Mouse (Mus musculus) lung, embryonic 14.5 days (tissue): ENCODE results near the gene Ift43. TPM values are rescaled to one million over a fixed set of nuclear protein-coding genes. Genes with fewer than 3 reads are reported as not detected.

ENCODE experiments used
- ATAC-seq: fragments of 200-750 bp; cut with Nextera tagmentation; 2 replicates; pipeline ENCODE4 v1.8.0; 2017; ENCODE audit warnings: mild to moderate bottlenecking, moderate TSS enrichment, moderate library complexity; ENCODE audit not compliant: insufficient read depth
- DNase-seq: peaks from one replicate; pipeline ENCODE4 v3.0.0-alpha.2; 2015
- H3K27ac ChIP-seq: fragments of 300-500 bp; sonication (generic); 2 replicates; pipeline ENCODE4 v1.5.1; 2014; ENCODE audit warnings: low read depth, mild to moderate bottlenecking, moderate library complexity
- H3K27me3 ChIP-seq: fragments of 300-500 bp; sonication (generic); 2 replicates; pipeline ENCODE4 v1.6.1; 2014; ENCODE audit warnings: low read length, control low read depth; ENCODE audit not compliant: insufficient read depth
- H3K36me3 ChIP-seq: fragments of 300-500 bp; sonication (generic); 2 replicates; pipeline ENCODE4 v1.6.1; 2014; ENCODE audit warnings: control low read depth; ENCODE audit not compliant: insufficient read depth
- H3K4me1 ChIP-seq: fragments of 300-500 bp; sonication (generic); 2 replicates; pipeline ENCODE4 v1.6.1; 2014; ENCODE audit warnings: antibody characterized with exemption, control low read depth; ENCODE audit not compliant: insufficient read depth
- H3K4me2 ChIP-seq: fragments of 300-500 bp; sonication (generic); 2 replicates; pipeline ENCODE4 v1.6.1; 2014; ENCODE audit warnings: mild to moderate bottlenecking
- H3K4me3 ChIP-seq: fragments of 300-500 bp; sonication (generic); 2 replicates; pipeline ENCODE4 v1.5.1; 2014; ENCODE audit warnings: low read depth, low read length
- H3K9ac ChIP-seq: fragments of 300-500 bp; sonication (generic); 2 replicates; pipeline ENCODE4 v1.6.1; 2014
- H3K9me3 ChIP-seq: fragments of 300-500 bp; sonication (generic); 2 replicates; pipeline ENCODE4 v1.6.1; 2016; ENCODE audit warnings: low read depth, low read length, control low read depth
- CTCF ChIP-seq: IDR thresholded peaks from 2 replicates; pipeline ENCODE4 v1.5.1; 2016; ENCODE audit warnings: antibody characterized with exemption, low read depth
- WGBS: fragments of 180-500 bp; shearing (Covaris S2); extraction: QIAGEN DNeasy Blood & Tissue Kit; methylation state at CpG from one replicate; pipeline ENCODE4 v1.1.7; 2014; 5-methylcytosine and 5-hydroxymethylcytosine counted together
- polyA plus RNA-seq: library from polyadenylated mRNA; unstranded; fragments of >200 nt; fragmentation: Nextera tagmentation; extraction: Ambion mirVana; gene quantifications from 2 replicates; pipeline ENCODE4 v1.2.1, GENCODE M21; 2014

Gene Ift43
- polyA plus RNA-seq, 1 experiment from 2014 or later = 88.3 TPM

- no peak overlapping the region for H3K4me2 ChIP-seq
- peaks cover 2% of the 10 kb centered on the region; the same call in 1 of the 2 replicates for H3K36me3 ChIP-seq
- no peaks in the 10 kb centered on the region for H3K27me3 ChIP-seq
- 22% methylated on average over 8 of the region's 8 CpGs for WGBS
- ATAC-seq = peak; percentile 14; the same call in 1 of the 2 replicates
- no peak for TF ChIP-seq CTCF
- peaks cover 17% of the 10 kb centered on the region for H3K4me1 ChIP-seq
- H3K27ac ChIP-seq = peak overlapping the region; percentile 71
- no peaks in the 10 kb centered on the region for H3K9me3 ChIP-seq
- no peak overlapping the region for H3K4me3 ChIP-seq
- H3K9ac ChIP-seq = no peak overlapping the region
- DNase-seq = no peak
These were observed 21.5 kb downstream of the Ift43 start for GRCm38 (mm10) chr12:86103852-86104251.

DNA sequence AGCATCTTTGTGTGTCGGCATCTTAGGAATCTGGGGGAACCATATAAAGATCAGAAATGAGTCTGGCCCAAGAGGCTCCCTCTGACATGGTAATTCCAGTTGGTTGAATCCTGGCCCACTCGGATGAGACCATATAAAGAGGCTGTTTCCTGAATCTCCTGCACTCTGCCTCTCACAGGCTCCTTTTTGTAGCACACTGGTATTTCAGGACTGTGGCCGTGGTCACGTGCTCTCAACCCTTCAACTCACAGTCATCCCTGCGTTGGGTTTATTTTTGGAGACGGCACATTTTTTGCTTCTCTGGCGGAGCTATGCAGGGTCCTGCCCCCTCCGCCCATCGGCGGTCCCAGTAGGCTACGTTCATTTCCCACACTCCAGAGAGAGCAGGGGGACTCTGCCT lies 22.0 kb downstream of the Ift43 start:
- no peak overlapping the region for H3K4me2 ChIP-seq
- peak; percentile 73 for DNase-seq
- H3K9me3 ChIP-seq = no peaks in the 10 kb centered on the region
- H3K27me3 ChIP-seq = no peaks in the 10 kb centered on the region
- H3K36me3 ChIP-seq = peaks cover 2% of the 10 kb centered on the region; the same call in 1 of the 2 replicates
- H3K4me3 ChIP-seq = no peak overlapping the region
- peak overlapping the region; percentile 71; the same call in 1 of the 2 replicates for H3K27ac ChIP-seq
- TF ChIP-seq CTCF = no peak
- H3K4me1 ChIP-seq = peaks cover 17% of the 10 kb centered on the region
- 20% methylated on average over 11 of the region's 11 CpGs for WGBS
- no peak overlapping the region for H3K9ac ChIP-seq
- peak; percentile 76 for ATAC-seq

GRCm38 (mm10) chr12:86105546-86105945 lies 23.2 kb downstream of the Ift43 start:
- Histone ChIP-seq H3K4me1 (peaks cover 17% of the 10 kb centered on the region), H3K27ac (no peak overlapping the region)
- no peak for DNase-seq

DNA sequence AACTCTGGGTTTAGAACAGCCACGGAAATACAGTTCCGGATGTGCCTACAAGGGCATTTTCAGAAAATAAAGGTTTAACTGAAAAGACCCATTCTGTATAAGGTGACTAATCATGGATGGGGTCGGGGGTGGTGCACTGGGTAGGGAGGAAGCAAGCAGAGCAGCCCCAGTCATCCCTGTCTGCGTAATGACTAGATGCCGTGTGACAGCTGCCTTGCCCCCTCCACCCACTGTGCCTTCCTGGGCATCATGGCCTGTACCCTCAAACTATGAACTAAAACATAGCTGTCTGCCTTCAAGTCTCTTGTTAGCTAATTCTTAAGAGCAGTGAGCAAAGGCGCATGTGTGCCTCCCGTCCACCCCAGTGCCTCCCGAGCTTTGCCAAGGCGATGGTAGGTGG lies 23.7 kb downstream of the Ift43 start:
- Histone ChIP-seq H3K36me3 (no peaks in the 10 kb centered on the region; the same call in 1 of the 2 replicates), H3K27ac (no peak overlapping the region), H3K9me3 (no peaks in the 10 kb centered on the region), H3K9ac (no peak overlapping the region), H3K4me1 (peaks cover 17% of the 10 kb centered on the region), H3K4me2 (no peak overlapping the region), H3K4me3 (no peak overlapping the region), H3K27me3 (no peaks in the 10 kb centered on the region)
- no peak for ATAC-seq
- TF ChIP-seq CTCF = no peak
- DNase-seq = no peak
- 90% methylated on average over 9 of the region's 9 CpGs for WGBS

More at GRCm38 (mm10) chr12:86105546-86105945, 23.2 kb downstream of the Ift43 start:
- Histone ChIP-seq H3K36me3 (peaks cover 1% of the 10 kb centered on the region; the same call in 1 of the 2 replicates), H3K27me3 (no peaks in the 10 kb centered on the region), H3K9ac (no peak overlapping the region), H3K9me3 (no peaks in the 10 kb centered on the region), H3K4me2 (no peak overlapping the region), H3K4me3 (no peak overlapping the region)
- 64% methylated on average over 7 of the region's 10 CpGs for WGBS
- ATAC-seq = no peak
- no peak for TF ChIP-seq CTCF

DNA sequence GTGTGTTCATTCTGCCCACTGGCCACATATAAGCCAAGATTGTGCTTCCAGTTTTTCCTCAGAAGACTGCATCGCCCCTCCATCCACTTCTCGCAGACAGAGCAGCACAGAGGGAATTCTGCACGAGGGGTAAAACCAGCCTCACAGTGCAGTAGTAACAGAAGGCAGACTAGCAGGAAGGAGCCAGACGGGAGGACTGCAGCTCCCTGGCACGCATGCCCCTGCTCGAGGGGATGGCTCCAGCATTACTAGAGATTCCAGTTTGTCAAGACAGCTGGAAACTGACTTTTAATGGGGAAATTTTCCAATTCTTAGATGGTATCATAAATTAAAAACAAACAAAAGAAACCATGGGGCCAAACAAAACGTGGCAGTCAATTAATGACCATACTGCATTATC lies 25.3 kb downstream of the Ift43 start:
- no peak for DNase-seq
- H3K4me3 ChIP-seq = no peak overlapping the region
- H3K9ac ChIP-seq = no peak overlapping the region
- 67% methylated on average over 7 of the region's 7 CpGs for WGBS
- H3K4me2 ChIP-seq = no peak overlapping the region
- H3K27ac ChIP-seq = no peak overlapping the region
- peaks cover 6% of the 10 kb centered on the region; the same call in 1 of the 2 replicates for H3K36me3 ChIP-seq
- H3K9me3 ChIP-seq = no peaks in the 10 kb centered on the region
- no peak for ATAC-seq
- no peak for TF ChIP-seq CTCF
- peaks cover 17% of the 10 kb centered on the region for H3K4me1 ChIP-seq
- H3K27me3 ChIP-seq = no peaks in the 10 kb centered on the region

DNA sequence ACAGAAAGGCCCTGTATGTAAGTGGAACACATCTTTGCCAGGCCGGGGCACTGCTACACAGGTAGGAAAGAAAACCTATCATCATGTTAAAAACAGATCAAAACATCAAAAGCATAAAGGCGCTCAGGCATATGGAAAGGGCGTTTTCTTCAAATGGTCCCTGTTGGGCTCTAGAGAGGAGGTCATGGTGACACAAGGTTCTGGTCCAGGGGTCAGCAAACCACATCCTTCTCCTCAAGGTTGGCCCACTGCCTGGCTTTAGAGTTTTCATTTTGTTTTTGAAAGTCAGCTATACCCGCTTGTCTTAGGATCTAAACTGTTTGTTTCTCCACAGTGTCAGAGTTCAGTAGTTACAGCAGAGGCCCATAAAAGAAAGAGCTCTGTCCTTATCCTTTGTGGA lies 27.2 kb downstream of the Ift43 start:
- ATAC-seq (no peak), DNase-seq (no peak)
- H3K9ac ChIP-seq = no peak overlapping the region
- no peaks in the 10 kb centered on the region for H3K27me3 ChIP-seq
- no peak overlapping the region for H3K27ac ChIP-seq
- H3K4me3 ChIP-seq = no peak overlapping the region
- H3K36me3 ChIP-seq = peaks cover 7% of the 10 kb centered on the region; the same call in 1 of the 2 replicates
- WGBS = 81% methylated on average over 4 of the region's 4 CpGs
- no peaks in the 10 kb centered on the region for H3K9me3 ChIP-seq
- H3K4me2 ChIP-seq = no peak overlapping the region
- H3K4me1 ChIP-seq = peaks cover 5% of the 10 kb centered on the region; the same call in 1 of the 2 replicates
- TF ChIP-seq CTCF = no peak

DNA sequence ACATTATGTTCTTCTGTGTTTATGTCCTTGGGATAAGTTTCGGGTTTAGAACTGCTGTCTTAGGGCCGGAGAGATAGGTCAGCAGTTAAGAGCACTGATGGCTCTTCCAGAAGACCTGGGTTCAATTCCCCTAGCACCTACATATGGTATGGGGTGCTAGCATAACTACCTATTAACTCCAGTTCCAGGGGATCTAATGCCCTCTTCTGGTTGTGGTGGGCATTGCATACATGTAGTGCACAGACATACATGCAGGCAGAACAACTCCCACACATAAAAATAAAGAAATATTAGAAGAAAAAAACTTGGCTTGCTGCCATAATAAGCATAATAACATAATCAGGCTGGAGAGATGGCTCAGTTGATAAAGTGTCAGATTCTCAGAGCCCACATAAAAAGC lies 28.3 kb downstream of the Ift43 start:
- Histone ChIP-seq H3K4me3 (no peak overlapping the region), H3K4me1 (no peaks in the 10 kb centered on the region), H3K27ac (no peak overlapping the region), H3K27me3 (no peaks in the 10 kb centered on the region), H3K36me3 (peaks cover 10% of the 10 kb centered on the region; the same call in 1 of the 2 replicates), H3K9ac (no peak overlapping the region), H3K9me3 (no peaks in the 10 kb centered on the region), H3K4me2 (no peak overlapping the region)
- ATAC-seq (no peak), DNase-seq (peak; percentile 62)
- TF ChIP-seq CTCF = peak; percentile 64
- 94% methylated on average over 2 of the region's 2 CpGs for WGBS
